Mouse (Mus musculus) neural tube, embryonic 14.5 days (tissue): ENCODE data around the gene Tmem269. TPM values are rescaled to one million over a fixed set of nuclear protein-coding genes. Genes with fewer than 3 reads are reported as not detected.

Source experiments
- ATAC-seq: fragments of 200-750 bp; cut with Nextera tagmentation; 2 replicates; pipeline ENCODE4 v1.8.0; 2017; ENCODE audit warnings: low read depth, mild to moderate bottlenecking, moderate TSS enrichment, moderate library complexity
- H3K27ac ChIP-seq: fragments of 300-500 bp; sonication (generic); 2 replicates; pipeline ENCODE4 v1.5.1; 2014; ENCODE audit warnings: low read depth, mild to moderate bottlenecking, control low read depth, low read length, moderate library complexity, mixed read lengths
- H3K27me3 ChIP-seq: fragments of 300-500 bp; sonication (generic); 2 replicates; pipeline ENCODE4 v1.6.1; 2014; ENCODE audit warnings: low read length; ENCODE audit not compliant: control insufficient read depth, insufficient read depth
- H3K36me3 ChIP-seq: fragments of 300-500 bp; sonication (generic); 2 replicates; pipeline ENCODE4 v1.6.1; 2014; ENCODE audit warnings: low read length, mixed read lengths; ENCODE audit not compliant: control insufficient read depth, insufficient read depth
- H3K4me1 ChIP-seq: fragments of 300-500 bp; sonication (generic); 2 replicates; pipeline ENCODE4 v1.6.1; 2014; ENCODE audit warnings: low read length; ENCODE audit not compliant: control insufficient read depth, insufficient read depth
- H3K4me2 ChIP-seq: fragments of 300-500 bp; sonication (generic); 2 replicates; pipeline ENCODE4 v1.6.1; 2014; ENCODE audit warnings: mild to moderate bottlenecking, low read depth, low read length, control low read depth
- H3K4me3 ChIP-seq: fragments of 300-500 bp; sonication (generic); 2 replicates; pipeline ENCODE4 v1.5.1; 2014; ENCODE audit warnings: low read depth, low read length, control low read depth, mixed read lengths
- H3K9ac ChIP-seq: fragments of 300-500 bp; sonication (generic); replicated peaks from 2 replicates; pipeline ENCODE4 v1.6.1; 2014; ENCODE audit warnings: low read depth, mild to moderate bottlenecking, control low read depth, low read length, mixed read lengths
- H3K9me3 ChIP-seq: fragments of 300-500 bp; sonication (generic); 2 replicates; pipeline ENCODE4 v1.6.1; 2016; ENCODE audit warnings: low read length; ENCODE audit not compliant: control insufficient read depth
- WGBS: fragments of 180-500 bp; shearing (Covaris S2); extraction: QIAGEN DNeasy Blood & Tissue Kit; methylation state at CpG from one replicate; pipeline ENCODE4 v1.1.7; 2014; 5-methylcytosine and 5-hydroxymethylcytosine counted together
- polyA plus RNA-seq: library from polyadenylated mRNA; unstranded; fragments of >200 nt; fragmentation: Nextera tagmentation; extraction: Ambion mirVana; gene quantifications from 2 replicates; pipeline ENCODE4 v1.2.1, GENCODE M21; 2014

Tmem269 gene
- polyA plus RNA-seq, 1 experiment from 2014 or later, result 0.78 TPM

DNA sequence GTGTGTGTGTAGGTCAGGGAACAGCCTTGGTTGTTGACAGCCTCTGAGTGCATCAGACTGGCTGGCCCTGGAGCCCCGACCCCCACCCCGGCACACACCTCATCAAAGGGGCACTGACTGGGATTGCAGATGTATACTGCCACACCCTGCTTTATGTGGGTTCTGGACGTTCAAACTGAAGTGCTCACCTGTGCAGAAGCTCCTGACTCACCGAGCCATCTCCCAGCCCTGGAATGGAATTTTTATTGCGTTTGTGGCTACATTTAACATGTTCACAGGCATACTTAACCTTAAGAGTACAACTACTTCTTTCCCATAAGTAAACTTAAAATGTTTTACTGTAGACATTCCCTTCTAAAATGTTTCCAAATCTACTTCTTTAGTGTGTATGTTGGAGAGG lies 60.1 kb downstream of the Tmem269 start:
- Histone ChIP-seq H3K4me1 (no peaks in the 10 kb centered on the region), H3K27ac (no peak overlapping the region), H3K4me2 (no peak overlapping the region), H3K4me3 (no peak overlapping the region), H3K36me3 (no peaks in the 10 kb centered on the region), H3K9ac (no peak overlapping the region), H3K9me3 (no peaks in the 10 kb centered on the region), H3K27me3 (no peaks in the 10 kb centered on the region)
- ATAC-seq, result no peak
- WGBS, result 85% methylated on average over 5 of the region's 5 CpGs

DNA sequence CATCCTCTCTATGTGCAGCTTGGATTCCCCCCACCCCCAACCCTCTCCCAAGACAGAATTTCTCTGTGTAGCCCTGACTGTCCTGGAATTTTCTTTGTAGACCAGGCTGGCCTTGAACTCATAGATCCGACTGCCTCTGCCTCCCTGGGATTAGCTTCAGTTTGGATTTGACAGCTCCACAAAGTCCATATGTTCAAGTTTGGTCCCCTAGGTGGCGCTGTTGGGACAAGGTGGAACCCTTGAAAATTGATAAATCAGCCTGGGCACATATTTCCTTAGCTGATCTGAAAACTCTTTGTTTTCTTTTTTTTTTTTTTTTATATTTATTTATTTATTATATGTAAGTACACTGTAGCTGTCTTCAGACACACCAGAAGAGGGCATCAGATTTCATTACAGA lies 60.8 kb downstream of the Tmem269 start:
- Histone ChIP-seq H3K27ac (no peak overlapping the region), H3K36me3 (no peaks in the 10 kb centered on the region), H3K4me2 (no peak overlapping the region), H3K27me3 (no peaks in the 10 kb centered on the region), H3K4me1 (no peaks in the 10 kb centered on the region), H3K4me3 (no peak overlapping the region), H3K9me3 (no peaks in the 10 kb centered on the region), H3K9ac (no peak overlapping the region)
- 39% methylated on average over 2 of the region's 2 CpGs for WGBS
- ATAC-seq, result no peak

Other genes starting within 250 kb of the Tmem269 start
- gene Slc2a1, start 109.5 kb downstream of the Tmem269 start, polyA plus RNA-seq, result 61.8 and 83.3 TPM in 2 replicates
- 6.1 TPM in 2 replicates for gene Zfp691, start 44.0 kb downstream of the Tmem269 start, polyA plus RNA-seq
- 1.1 and 1.2 TPM in 2 replicates for gene Ermap, start 28.2 kb downstream of the Tmem269 start, polyA plus RNA-seq
- 230 and 254 TPM in 2 replicates for gene Svbp, start 22.9 kb downstream of the Tmem269 start, polyA plus RNA-seq
- gene AU022252, start 14.5 kb upstream of the Tmem269 start, polyA plus RNA-seq, result 19.2 and 30.1 TPM in 2 replicates
- gene P3h1, start 14.7 kb upstream of the Tmem269 start, polyA plus RNA-seq, result 9.1 and 15.3 TPM in 2 replicates
- 0.75 and 0.79 TPM in 2 replicates for gene Cldn19, start 37.2 kb upstream of the Tmem269 start, polyA plus RNA-seq
- gene Ybx1, start 76.4 kb upstream of the Tmem269 start, polyA plus RNA-seq, result 976 and 994 TPM in 2 replicates
- gene Ppih, start 102.3 kb upstream of the Tmem269 start, polyA plus RNA-seq, result 48.0 and 49.7 TPM in 2 replicates
- gene Ccdc30, start 197.3 kb upstream of the Tmem269 start, polyA plus RNA-seq, result 24.9 and 26.6 TPM in 2 replicates
- gene Ppcs, start 204.2 kb upstream of the Tmem269 start, polyA plus RNA-seq, result 22.4 and 27.6 TPM in 2 replicates
- gene Zmynd12, start 204.6 kb upstream of the Tmem269 start, polyA plus RNA-seq, result 0.32 TPM in 1 of 2 replicates, not detected in the other